ENCODE assay signal across 8 mouse cellular contexts in the genomic region with DNA sequence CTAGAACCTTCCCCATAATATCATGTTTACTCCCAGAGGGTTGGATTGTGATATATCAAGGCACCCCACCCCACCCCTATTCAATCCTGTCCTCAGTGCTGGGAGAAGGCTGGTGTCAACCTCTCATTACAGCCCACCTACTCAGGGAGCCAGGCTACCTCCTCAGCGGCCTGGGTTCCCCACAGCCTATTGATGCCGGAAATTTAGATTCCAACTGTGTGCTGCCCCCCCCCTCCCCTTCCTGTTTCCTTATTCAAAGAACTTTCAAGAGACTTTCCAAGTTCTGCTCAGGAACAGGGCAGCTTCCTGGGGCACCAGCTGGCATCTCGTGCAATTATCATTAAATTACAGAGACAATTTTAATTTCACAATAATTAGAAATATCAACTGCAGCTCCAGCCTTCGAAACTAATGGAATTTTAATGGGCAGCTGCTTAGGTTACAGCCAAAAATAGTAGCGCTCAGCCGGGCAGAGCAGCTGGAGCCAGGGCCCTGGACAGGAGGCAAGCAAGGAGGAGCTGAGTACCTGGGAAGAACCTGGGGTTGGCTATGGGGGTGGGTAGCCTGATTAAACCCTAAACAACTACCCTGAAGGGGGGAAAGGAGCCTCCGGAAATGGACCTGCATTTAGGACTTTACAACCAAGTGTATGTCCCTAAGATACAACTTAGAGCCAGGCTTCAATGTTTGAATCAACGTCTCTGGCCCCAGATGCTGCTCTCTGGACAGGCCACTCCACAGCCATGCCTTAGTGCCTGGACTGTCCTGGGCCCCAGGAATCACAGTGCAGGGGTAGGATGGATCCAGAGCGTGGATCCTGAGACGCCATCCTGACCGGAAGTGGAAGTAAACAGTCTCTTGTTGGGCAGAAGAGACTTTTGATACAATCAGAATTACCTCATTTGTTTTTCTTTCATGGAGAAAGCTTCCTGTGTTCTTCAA. TPM values are rescaled to one million over a fixed set of nuclear protein-coding genes. Genes with fewer than 3 reads are reported as not detected.
A peak's percentile ranks its signal among the peaks of the same experiment; 100 is the strongest.
DNase-seq lines count a peak whose midpoint lies in the region; ATAC-seq and TF ChIP-seq lines count a peak whose summit lies in the region.

No protein-coding gene starts in this region.

- ATAC-seq in kidney, postnatal 0 days (replicated peaks; ENCODE audit: low FRiP score, low read depth), result 0 out of 2 replicates have a peak, but pooled peaks have one; percentile 27
- ATAC-seq in forebrain, postnatal 0 days, result peak; percentile 43
- no peak for ATAC-seq in limb, embryonic 15.5 days (ENCODE audit: insufficient number of reproducible peaks, low FRiP score, low TSS enrichment, low read depth)

- H3K9me3 ChIP-seq in kidney, postnatal 0 days (replicated peaks; ENCODE audit: low read length), result no peaks in the 10 kb centered on the region
- no peaks in the 10 kb centered on the region for H3K9me3 ChIP-seq in forebrain, postnatal 0 days (ENCODE audit: low read length)
- H3K9me3 ChIP-seq in limb, embryonic 15.5 days, result no peaks in the 10 kb centered on the region

- no peak overlapping the region for H3K4me2 ChIP-seq in kidney, postnatal 0 days (ENCODE audit: low read length)
- H3K4me2 ChIP-seq in forebrain, postnatal 0 days (ENCODE audit: low read depth), result no peak overlapping the region
- H3K4me2 ChIP-seq in limb, embryonic 15.5 days, result no peak overlapping the region

- no peaks in the 10 kb centered on the region for H3K36me3 ChIP-seq in kidney, postnatal 0 days (ENCODE audit: insufficient read depth, low read length)
- no peaks in the 10 kb centered on the region for H3K36me3 ChIP-seq in forebrain, postnatal 0 days (ENCODE audit: insufficient read depth)
- H3K36me3 ChIP-seq in limb, embryonic 15.5 days, result no peaks in the 10 kb centered on the region

- peak; percentile 39 for DNase-seq in kidney, postnatal 0 days (ENCODE audit: low spot score)
- DNase-seq in kidney, adult 11 months, result no peak
- DNase-seq in forebrain, postnatal 0 days, result no peak
- DNase-seq in neural tube, embryonic 10.5 days (ENCODE audit: extremely low spot score, low spot score), result peak; percentile 14
- no peak for DNase-seq in layer of hippocampus, postnatal 25 days (ENCODE audit: extremely low spot score in 1 of 2, low spot score in 1 of 2)
- no peak for DNase-seq in cerebellum, adult 9-10 months
- no peak for DNase-seq in cerebellum, adult 11 months

- TF ChIP-seq CTCF in kidney, postnatal 0 days (IDR thresholded peaks at IDR 0.05; ENCODE audit: low read depth), result no peak
- TF ChIP-seq CTCF in forebrain, postnatal 0 days (IDR thresholded peaks at IDR 0.05; ENCODE audit: low read depth), result no peak

- H3K4me3 ChIP-seq in kidney, postnatal 0 days (replicated peaks; ENCODE audit: low read depth, low read length), result no peak overlapping the region
- no peak overlapping the region for H3K4me3 ChIP-seq in forebrain, postnatal 0 days (ENCODE audit: low read depth, low read length)
- H3K4me3 ChIP-seq in limb, embryonic 15.5 days, result no peak overlapping the region

- H3K27ac ChIP-seq in kidney, postnatal 0 days, result peak overlapping the region; percentile 84
- H3K27ac ChIP-seq in forebrain, postnatal 0 days (ENCODE audit: low read depth, low read length), result peak overlapping the region; percentile 59
- peak overlapping the region; percentile 73 for H3K27ac ChIP-seq in limb, embryonic 15.5 days

- 27% methylated on average over 11 of the region's 11 CpGs for WGBS in kidney, postnatal 0 days
- WGBS in forebrain, postnatal 0 days, result 38% methylated on average over 11 of the region's 11 CpGs
- 30% methylated on average over 11 of the region's 11 CpGs for WGBS in limb, embryonic 15.5 days

- H3K27me3 ChIP-seq in kidney, postnatal 0 days (ENCODE audit: insufficient read depth, low read length), result no peaks in the 10 kb centered on the region
- no peaks in the 10 kb centered on the region for H3K27me3 ChIP-seq in forebrain, postnatal 0 days (ENCODE audit: insufficient read depth, low read length)
- no peaks in the 10 kb centered on the region for H3K27me3 ChIP-seq in limb, embryonic 15.5 days

- H3K4me1 ChIP-seq in kidney, postnatal 0 days (replicated peaks; ENCODE audit: insufficient read depth, low read length), result peaks cover 15% of the 10 kb centered on the region; the same call in 1 of the 2 replicates
- peaks cover 3% of the 10 kb centered on the region; the same call in 1 of the 2 replicates for H3K4me1 ChIP-seq in forebrain, postnatal 0 days (ENCODE audit: insufficient read depth)
- H3K4me1 ChIP-seq in limb, embryonic 15.5 days, result peaks cover 17% of the 10 kb centered on the region

- H3K9ac ChIP-seq in kidney, postnatal 0 days (ENCODE audit: low read depth, low read length), result no peak overlapping the region
- H3K9ac ChIP-seq in forebrain, postnatal 0 days, result no peak overlapping the region
- no peak overlapping the region for H3K9ac ChIP-seq in limb, embryonic 15.5 days

RNA-seq across cellular contexts. Expression of a gene that starts 17.5 kb away (rescaled TPM):
- polyA plus RNA-seq in kidney, postnatal 0 days (2015; fragmentation: Nextera tagmentation; extraction: Ambion mirVana), result 17.5 and 19.2 TPM in 2 replicates
- total RNA-seq in forebrain, postnatal 0 days (2014; rRNA removed), result 60.0 and 73.8 TPM in 2 replicates
- polyA plus RNA-seq in forebrain, postnatal 0 days (2015; fragmentation: Nextera tagmentation; extraction: Ambion mirVana), result 32.3 and 34.5 TPM in 2 replicates
- polyA plus RNA-seq in limb, embryonic 15.5 days (2015; fragmentation: Nextera tagmentation; extraction: Ambion mirVana), result 36.4 and 37.5 TPM in 2 replicates
- total RNA-seq in layer of hippocampus, postnatal 25 days (2021), result 10 to 100 TPM; 42.7 to 45.9 TPM

RNA-seq across cellular contexts. Expression of a gene that starts 24.0 kb away (rescaled TPM):
- polyA plus RNA-seq in kidney, postnatal 0 days (2015; fragmentation: Nextera tagmentation; extraction: Ambion mirVana), result 0.25 and 0.64 TPM in 2 replicates
- total RNA-seq in forebrain, postnatal 0 days (2014; rRNA removed), result 14.5 and 27.3 TPM in 2 replicates
- 13.0 and 14.8 TPM in 2 replicates for polyA plus RNA-seq in forebrain, postnatal 0 days (2015; fragmentation: Nextera tagmentation; extraction: Ambion mirVana)
- polyA plus RNA-seq in limb, embryonic 15.5 days (2015; fragmentation: Nextera tagmentation; extraction: Ambion mirVana), result 0.68 and 0.82 TPM in 2 replicates
- total RNA-seq in layer of hippocampus, postnatal 25 days (2021), result 1 to 10 TPM; 7.0 to 7.4 TPM

Comparison
In these comparisons a context has a peak if more than half of its experiments do, and no peak if none do; other contexts are left out.
1. DNase-seq: peak in kidney, postnatal 0 days (single experiment) and neural tube, embryonic 10.5 days (single experiment); none in kidney, adult 11 months (single experiment), forebrain, postnatal 0 days (single experiment), layer of hippocampus, postnatal 25 days (0 of 2), cerebellum, adult 9-10 months (single experiment) and cerebellum, adult 11 months (single experiment).
2. Peak in every context shown above with its lines, with median percentiles within 50 percentile points of each other: H3K27ac ChIP-seq.